Mouse (Mus musculus): ENCODE results near the gene Cyp24a1.

DNA sequence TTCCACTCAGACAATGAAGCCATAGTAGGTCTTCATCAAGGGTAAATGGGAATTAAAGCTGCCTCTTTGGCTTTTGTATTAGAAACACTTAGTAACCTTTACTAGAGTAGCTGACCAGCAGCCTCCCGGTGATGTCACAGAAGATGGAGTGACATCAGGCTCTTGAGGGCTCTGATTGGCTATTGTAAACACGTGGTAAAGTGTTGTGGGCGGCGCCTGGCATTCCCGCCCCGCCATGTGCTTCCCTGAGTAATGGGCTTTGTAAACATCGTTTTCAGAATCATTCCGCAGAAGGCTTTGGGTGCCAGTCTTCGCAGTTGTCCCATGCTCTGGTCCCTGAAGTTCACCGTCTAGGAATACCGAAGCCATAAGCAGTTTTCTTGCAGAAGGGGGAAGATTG lies 13.0 kb downstream of the Cyp24a1 start:
- no peak for TF ChIP-seq CTCF (IDR thresholded peaks at IDR 0.05; ENCODE audit: low read depth, low read length)
- TF ChIP-seq POLR2A (IDR thresholded peaks at IDR 0.05; ENCODE audit: extremely low read depth, insufficient read depth, low read length) = no peak
